Mouse (Mus musculus): ENCODE measurements at regions not wholly inside any gene's neighbourhood (a gene's known extent, or its start where the extent isn't known, plus 50 kb on each side); places are given as distances from the start of the nearest gene placed in this dataset.

GRCm38 (mm10) chr6:121531825-121532389 lies 58.4 kb upstream of the Iqsec3 start:
- no peaks in the 10 kb centered on the region for H3K36me3 ChIP-seq (ENCODE audit: control insufficient read depth, insufficient read depth)
- H3ac ChIP-seq (ENCODE audit: control insufficient read depth, insufficient read length, low read depth): no peak overlapping the region
- H3K4me3 ChIP-seq (ENCODE audit: insufficient read depth, poor library complexity, severe bottlenecking): no peak overlapping the region
- H3K79me3 ChIP-seq (ENCODE audit: low read depth): no peaks in the 10 kb centered on the region
- no peak for TF ChIP-seq USF1 (IDR thresholded peaks at IDR 0.05; ENCODE audit: low read depth)
- no peak for TF ChIP-seq MAX (IDR thresholded peaks at IDR 0.05)
- no peak for TF ChIP-seq FOSL1 (IDR thresholded peaks at IDR 0.05; ENCODE audit: insufficient read depth, low read length, poor library complexity, severe bottlenecking)
- no peak for TF ChIP-seq MYOD1 (IDR thresholded peaks at IDR 0.05; ENCODE audit: control insufficient read depth, insufficient read length, low read depth)
- no peak for TF ChIP-seq MYOG (IDR thresholded peaks at IDR 0.05; ENCODE audit: control insufficient read depth, extremely low read depth, insufficient read length)
- no peak for TF ChIP-seq CTCF (IDR thresholded peaks at IDR 0.05; ENCODE audit: control insufficient read depth, insufficient read depth, insufficient read length)
- no peak for TF ChIP-seq CEBPB (IDR thresholded peaks at IDR 0.05; ENCODE audit: low read depth)
- no peaks in the 10 kb centered on the region for H3K79me2 ChIP-seq (ENCODE audit: control insufficient read depth, insufficient read depth)
- no peaks in the 10 kb centered on the region for H3K27me3 ChIP-seq (ENCODE audit: control insufficient read depth, insufficient read depth, insufficient read length)

- Histone ChIP-seq H3ac (ENCODE audit: control insufficient read depth, insufficient read length, low read depth) (no peak overlapping the region), H3K4me3 (ENCODE audit: insufficient read depth, poor library complexity, severe bottlenecking) (no peak overlapping the region), H3K79me3 (ENCODE audit: low read depth) (no peaks in the 10 kb centered on the region), H3K79me2 (ENCODE audit: control insufficient read depth, insufficient read depth) (no peaks in the 10 kb centered on the region), H3K36me3 (ENCODE audit: control insufficient read depth, insufficient read depth) (no peaks in the 10 kb centered on the region), H3K27me3 (ENCODE audit: control insufficient read depth, insufficient read depth, insufficient read length) (no peaks in the 10 kb centered on the region)
- no peak for TF ChIP-seq USF1 (IDR thresholded peaks at IDR 0.05; ENCODE audit: low read depth)
- no peak for TF ChIP-seq MYOG (IDR thresholded peaks at IDR 0.05; ENCODE audit: control insufficient read depth, extremely low read depth, insufficient read length)
- no peak for TF ChIP-seq FOSL1 (IDR thresholded peaks at IDR 0.05; ENCODE audit: insufficient read depth, low read length, poor library complexity, severe bottlenecking)
- no peak for TF ChIP-seq MAX (IDR thresholded peaks at IDR 0.05)
- no peak for TF ChIP-seq CEBPB (IDR thresholded peaks at IDR 0.05; ENCODE audit: low read depth)
- TF ChIP-seq CTCF (IDR thresholded peaks at IDR 0.05; ENCODE audit: control insufficient read depth, insufficient read depth, insufficient read length): no peak
- TF ChIP-seq MYOD1 (IDR thresholded peaks at IDR 0.05; ENCODE audit: control insufficient read depth, insufficient read length, low read depth): no peak
Observed at GRCm38 (mm10) chr6:121527281-121527680, 53.8 kb upstream of the Iqsec3 start.

- TF ChIP-seq CEBPB (IDR thresholded peaks at IDR 0.05; ENCODE audit: low read depth) (no peak), MYOG (IDR thresholded peaks at IDR 0.05; ENCODE audit: control insufficient read depth, extremely low read depth, insufficient read length) (no peak), USF1 (IDR thresholded peaks at IDR 0.05; ENCODE audit: low read depth) (no peak), MYOD1 (IDR thresholded peaks at IDR 0.05; ENCODE audit: control insufficient read depth, insufficient read length, low read depth) (no peak), FOSL1 (IDR thresholded peaks at IDR 0.05; ENCODE audit: insufficient read depth, low read length, poor library complexity, severe bottlenecking) (no peak), MAX (IDR thresholded peaks at IDR 0.05) (no peak)
- H3K36me3 ChIP-seq (ENCODE audit: control insufficient read depth, insufficient read depth): no peaks in the 10 kb centered on the region
- no peak overlapping the region for H3ac ChIP-seq (ENCODE audit: control insufficient read depth, insufficient read length, low read depth)
- H3K79me2 ChIP-seq (ENCODE audit: control insufficient read depth, insufficient read depth): no peaks in the 10 kb centered on the region
- no peak overlapping the region for H3K4me3 ChIP-seq (ENCODE audit: insufficient read depth, poor library complexity, severe bottlenecking)
- H3K27me3 ChIP-seq (ENCODE audit: control insufficient read depth, insufficient read depth, insufficient read length): no peaks in the 10 kb centered on the region
- no peaks in the 10 kb centered on the region for H3K79me3 ChIP-seq (ENCODE audit: low read depth)
Observed at GRCm38 (mm10) chr6:121526121-121526520, 52.6 kb upstream of the Iqsec3 start.

- Histone ChIP-seq H3K27me3 (ENCODE audit: control insufficient read depth, insufficient read depth, insufficient read length) (no peaks in the 10 kb centered on the region), H3K4me3 (ENCODE audit: insufficient read depth, poor library complexity, severe bottlenecking) (no peak overlapping the region), H3ac (ENCODE audit: control insufficient read depth, insufficient read length, low read depth) (no peak overlapping the region), H3K79me3 (ENCODE audit: low read depth) (no peaks in the 10 kb centered on the region), H3K36me3 (ENCODE audit: control insufficient read depth, insufficient read depth) (no peaks in the 10 kb centered on the region), H3K79me2 (ENCODE audit: control insufficient read depth, insufficient read depth) (no peaks in the 10 kb centered on the region)
- TF ChIP-seq CEBPB (IDR thresholded peaks at IDR 0.05; ENCODE audit: low read depth) (no peak), CTCF (IDR thresholded peaks at IDR 0.05; ENCODE audit: control insufficient read depth, insufficient read depth, insufficient read length) (no peak)
Observed at GRCm38 (mm10) chr6:121524613-121524970, 51.1 kb upstream of the Iqsec3 start.

GRCm38 (mm10) chr6:121523882-121524612 lies 50.6 kb upstream of the Iqsec3 start:
- no peaks in the 10 kb centered on the region for H3K79me2 ChIP-seq (ENCODE audit: control insufficient read depth, insufficient read depth)
- no peaks in the 10 kb centered on the region for H3K36me3 ChIP-seq (ENCODE audit: control insufficient read depth, insufficient read depth)
- H3K79me3 ChIP-seq (ENCODE audit: low read depth): no peaks in the 10 kb centered on the region
- H3K4me3 ChIP-seq (ENCODE audit: insufficient read depth, poor library complexity, severe bottlenecking): no peak overlapping the region
- TF ChIP-seq MYOD1 (IDR thresholded peaks at IDR 0.05; ENCODE audit: control insufficient read depth, insufficient read length, low read depth) (no peak), USF1 (IDR thresholded peaks at IDR 0.05; ENCODE audit: low read depth) (no peak), MYOG (IDR thresholded peaks at IDR 0.05; ENCODE audit: control insufficient read depth, extremely low read depth, insufficient read length) (no peak), CEBPB (IDR thresholded peaks at IDR 0.05; ENCODE audit: low read depth) (no peak), FOSL1 (IDR thresholded peaks at IDR 0.05; ENCODE audit: insufficient read depth, low read length, poor library complexity, severe bottlenecking) (no peak), MAX (IDR thresholded peaks at IDR 0.05) (no peak), CTCF (IDR thresholded peaks at IDR 0.05; ENCODE audit: control insufficient read depth, insufficient read depth, insufficient read length) (no peak)
- no peaks in the 10 kb centered on the region for H3K27me3 ChIP-seq (ENCODE audit: control insufficient read depth, insufficient read depth, insufficient read length)
- H3ac ChIP-seq (ENCODE audit: control insufficient read depth, insufficient read length, low read depth): no peak overlapping the region

All from C2C12 (cell line).